Mouse (Mus musculus) testis, adult 2 months (tissue): ENCODE results near the gene Sln. TPM values are rescaled to one million over a fixed set of nuclear protein-coding genes. Genes with fewer than 3 reads are reported as not detected.

Experiments
- H3K27ac ChIP-seq: fragments of 200-500 bp; 2 replicates; pipeline ENCODE4 v1.5.1; 2012; ENCODE audit warnings: low read depth, low read length; ENCODE audit not compliant: control insufficient read depth, insufficient read depth
- H3K27me3 ChIP-seq: fragments of 200-500 bp; 2 replicates; pipeline ENCODE4 v1.6.1; 2012; ENCODE audit warnings: mild to moderate bottlenecking, low read length, moderate library complexity; ENCODE audit not compliant: control insufficient read depth, insufficient read depth
- H3K36me3 ChIP-seq: fragments of 200-500 bp; 2 replicates; pipeline ENCODE4 v1.6.1; 2012; ENCODE audit warnings: mild to moderate bottlenecking, low read length; ENCODE audit not compliant: control insufficient read depth, insufficient read depth
- H3K4me1 ChIP-seq: fragments of 200-500 bp; 2 replicates; pipeline ENCODE4 v1.6.1; 2012; ENCODE audit warnings: low read length; ENCODE audit not compliant: control insufficient read depth, insufficient read depth
- H3K4me3 ChIP-seq: fragments of 200-500 bp; 2 replicates; pipeline ENCODE4 v1.5.1; 2012; ENCODE audit warnings: low read depth, mild to moderate bottlenecking, low read length, moderate library complexity, mixed read lengths; ENCODE audit not compliant: control insufficient read depth
- CTCF ChIP-seq: fragments of 200-500 bp; IDR thresholded peaks from 2 replicates; pipeline ENCODE4 v1.5.1; 2012; ENCODE audit warnings: low read depth, mild to moderate bottlenecking, inconsistent platforms, low read length, moderate library complexity; ENCODE audit not compliant: control insufficient read depth, insufficient read depth, insufficient replicate concordance
- POLR2A ChIP-seq: fragments of 200-500 bp; IDR thresholded peaks from 2 replicates; pipeline ENCODE4 v1.6.1; 2012; ENCODE audit warnings: low read depth, mild to moderate bottlenecking, inconsistent platforms, low read length, moderate library complexity; ENCODE audit not compliant: control insufficient read depth
- polyA plus RNA-seq: library from polyadenylated mRNA; depleted of rRNA; stranded (reverse); fragments of >200 nt; gene quantifications from 2 replicates; pipeline ENCODE4 v1.2.3, GENCODE M21; 2012

Gene Sln
- polyA plus RNA-seq, 1 experiment: 0.47 TPM

GRCm38 (mm10) chr9:53857864-53858263 lies 7.9 kb downstream of the Sln start:
- Histone ChIP-seq H3K4me3 (no peak overlapping the region), H3K27me3 (no peaks in the 10 kb centered on the region), H3K27ac (no peak overlapping the region), H3K4me1 (no peaks in the 10 kb centered on the region), H3K36me3 (no peaks in the 10 kb centered on the region)
- TF ChIP-seq CTCF: no peak
- TF ChIP-seq POLR2A: no peak

- Histone ChIP-seq H3K27ac (no peak overlapping the region), H3K36me3 (no peaks in the 10 kb centered on the region), H3K27me3 (no peaks in the 10 kb centered on the region), H3K4me3 (no peak overlapping the region), H3K4me1 (no peaks in the 10 kb centered on the region)
- TF ChIP-seq CTCF (no peak), POLR2A (no peak)
Observed at GRCm38 (mm10) chr9:53873239-53873638, 23.3 kb downstream of the Sln start.

- no peak overlapping the region for H3K4me3 ChIP-seq
- no peak overlapping the region for H3K27ac ChIP-seq
- H3K27me3 ChIP-seq: no peaks in the 10 kb centered on the region
- TF ChIP-seq POLR2A (no peak), CTCF (no peak)
- H3K36me3 ChIP-seq: no peaks in the 10 kb centered on the region
- H3K4me1 ChIP-seq: no peaks in the 10 kb centered on the region
Observed at GRCm38 (mm10) chr9:53877423-53877822, 27.5 kb downstream of the Sln start.

- TF ChIP-seq POLR2A: no peak
- no peak for TF ChIP-seq CTCF
- Histone ChIP-seq H3K27ac (no peak overlapping the region), H3K4me1 (peaks cover 4% of the 10 kb centered on the region), H3K4me3 (peak overlapping the region; percentile 27; the same call in 1 of the 2 replicates), H3K27me3 (no peaks in the 10 kb centered on the region), H3K36me3 (no peaks in the 10 kb centered on the region)
Observed at GRCm38 (mm10) chr9:53883588-53884280, 33.8 kb downstream of the Sln start.

- Histone ChIP-seq H3K4me1 (no peaks in the 10 kb centered on the region), H3K27me3 (no peaks in the 10 kb centered on the region), H3K36me3 (no peaks in the 10 kb centered on the region), H3K4me3 (no peak overlapping the region), H3K27ac (no peak overlapping the region)
- TF ChIP-seq POLR2A: no peak
- TF ChIP-seq CTCF: no peak
Observed at GRCm38 (mm10) chr9:53890075-53890474, 40.1 kb downstream of the Sln start.

- TF ChIP-seq CTCF (no peak), POLR2A (no peak)
- no peak overlapping the region for H3K27ac ChIP-seq
- no peaks in the 10 kb centered on the region for H3K4me1 ChIP-seq
- H3K4me3 ChIP-seq: no peak overlapping the region
- H3K27me3 ChIP-seq: no peaks in the 10 kb centered on the region
- H3K36me3 ChIP-seq: no peaks in the 10 kb centered on the region
Observed at GRCm38 (mm10) chr9:53895827-53896226, 45.9 kb downstream of the Sln start.

- H3K4me1 ChIP-seq: no peaks in the 10 kb centered on the region
- no peak overlapping the region for H3K4me3 ChIP-seq
- no peak for TF ChIP-seq CTCF
- TF ChIP-seq POLR2A: no peak
- H3K27ac ChIP-seq: no peak overlapping the region
- no peaks in the 10 kb centered on the region for H3K36me3 ChIP-seq
- H3K27me3 ChIP-seq: no peaks in the 10 kb centered on the region
Observed at GRCm38 (mm10) chr9:53899836-53900235, 49.9 kb downstream of the Sln start.
